Mouse (Mus musculus) cortical plate, adult 2 months (tissue): Measurements from ENCODE around the gene Zfp11.

Source experiments
- CTCF ChIP-seq: fragments of 200-500 bp; IDR thresholded peaks from 2 replicates; pipeline ENCODE4 v1.5.1; 2011; ENCODE audit warnings: mild to moderate bottlenecking, control low read depth, low read length; ENCODE audit not compliant: insufficient read depth; ENCODE audit errors: extremely low read depth
- POLR2A ChIP-seq: fragments of 200-500 bp; IDR thresholded peaks from 2 replicates; pipeline ENCODE4 v1.6.1; 2011; ENCODE audit warnings: mild to moderate bottlenecking, low read length, control low read depth; ENCODE audit not compliant: insufficient read depth; ENCODE audit errors: extremely low read depth

DNA sequence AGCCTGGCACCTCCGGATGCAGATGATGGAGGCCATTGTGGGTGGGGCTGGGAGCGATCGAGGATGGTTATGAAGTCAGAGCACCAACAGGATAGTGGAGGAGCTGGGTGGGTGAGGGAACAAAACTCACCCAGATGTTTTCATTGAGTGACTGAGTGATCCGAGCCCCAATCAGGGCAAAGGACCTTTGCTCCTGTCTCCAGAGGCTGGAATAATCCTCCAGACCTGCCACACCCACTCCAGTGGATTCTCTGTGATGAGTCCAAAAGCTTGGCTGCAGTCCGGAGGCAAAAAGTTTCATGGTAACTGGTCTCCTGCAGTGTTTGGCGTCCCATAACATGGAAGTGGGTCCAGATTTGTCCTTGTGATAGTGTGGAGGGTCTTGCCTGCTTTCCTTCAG is 43.8 kb downstream of the Zfp11 start:
- no peak for TF ChIP-seq CTCF
- TF ChIP-seq POLR2A, result no peak
